Mouse (Mus musculus): ENCODE measurements around the gene Fam102b.

Fam102b gene

DNA sequence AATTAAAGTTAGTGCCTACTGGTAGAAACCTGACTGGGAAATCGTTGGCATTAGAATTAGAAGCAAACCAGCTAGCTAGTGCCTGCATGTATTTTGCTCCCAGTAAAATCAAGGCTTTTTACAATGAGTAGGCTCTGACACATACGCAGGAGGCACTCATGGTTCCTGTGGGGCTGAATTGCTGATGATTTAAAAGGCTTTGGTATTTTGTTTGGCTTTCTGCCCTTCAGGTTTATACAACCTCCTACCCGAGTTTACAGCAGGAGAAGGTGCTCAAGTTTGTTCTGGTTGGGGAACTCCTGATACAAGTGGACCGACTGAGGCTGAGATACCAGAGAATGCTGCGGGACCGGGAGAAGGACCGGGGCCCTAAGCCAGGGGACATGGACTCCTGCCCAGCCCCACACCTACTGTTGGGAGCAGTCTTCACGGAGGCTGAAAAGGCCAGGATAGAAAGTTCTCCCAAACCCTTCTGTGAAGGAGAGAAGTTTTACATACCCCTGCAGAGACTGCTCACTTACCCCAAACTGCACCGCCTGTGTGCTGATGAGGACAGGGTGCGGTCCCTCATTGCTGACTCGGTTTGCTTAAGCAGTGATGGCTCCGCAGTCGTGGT, 67.6 kb downstream of the Fam102b start:
- DNase-seq: peak; percentile 30

DNA sequence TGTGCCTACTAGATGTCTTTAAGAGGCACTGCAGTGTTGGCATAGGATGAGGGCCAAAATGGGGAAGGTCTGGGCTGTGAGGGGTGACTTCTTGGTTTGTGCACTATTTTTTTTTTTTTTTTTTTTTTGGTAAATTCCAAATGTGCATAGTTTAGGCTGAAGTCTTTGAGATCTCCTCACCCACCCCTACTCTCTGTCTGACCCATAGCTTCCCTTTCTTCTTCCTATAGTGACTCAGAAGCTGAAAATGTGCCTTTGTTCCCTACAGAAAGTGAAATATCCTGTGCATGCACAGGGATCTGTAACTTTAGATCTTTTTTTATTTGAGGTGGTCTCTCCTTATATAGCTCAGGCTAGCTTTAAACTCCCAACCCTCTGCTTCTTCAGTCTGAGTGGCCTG, 69.4 kb downstream of the Fam102b start:
- no peak for DNase-seq

- no peak for DNase-seq
Observed at GRCm38 (mm10) chr3:108940996-108941395, 86.4 kb downstream of the Fam102b start.

DNA sequence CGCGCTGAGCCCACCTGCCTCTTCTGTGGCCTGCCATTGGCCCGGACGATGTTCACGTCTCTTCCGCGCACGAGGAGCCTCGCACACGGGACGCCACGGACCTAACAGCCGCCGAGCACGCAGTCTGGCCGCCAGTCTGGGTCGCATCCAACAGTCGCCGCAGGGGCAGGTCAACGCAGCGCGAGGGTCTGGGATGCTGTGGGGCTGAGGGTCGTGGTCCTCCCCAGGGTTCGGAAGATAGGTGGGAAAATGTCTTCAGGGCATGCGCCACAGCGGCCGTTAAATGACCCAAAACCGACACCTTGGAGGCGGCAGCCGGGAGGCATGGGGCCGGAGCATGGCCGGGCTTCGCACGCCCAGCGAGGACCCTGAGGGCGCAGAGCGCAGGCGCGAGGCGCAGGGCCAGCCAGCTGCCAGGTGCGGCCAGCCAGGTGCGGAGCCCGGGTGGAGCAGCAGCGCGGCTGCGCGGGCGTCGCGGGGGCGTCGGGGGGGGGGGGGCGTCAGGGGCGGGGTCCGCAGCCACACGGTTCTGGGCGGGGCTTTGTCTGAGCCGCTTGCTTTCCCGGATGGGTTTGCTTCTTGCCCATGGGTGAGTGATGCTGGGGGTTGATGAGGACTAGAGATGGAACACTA, 87.3 kb downstream of the Fam102b start, which contains the start of gene Gm9857:
Gene Gm9857, minus strand, starts transcription at position 445 of the 633 bp plus-strand sequence.
- no peak for DNase-seq

- DNase-seq: no peak
Observed at GRCm38 (mm10) chr3:108939573-108939972, 87.8 kb downstream of the Fam102b start, which contains the start of gene Henmt1. Gene Henmt1, plus strand, starts transcription at chr3:108939873.

- peak; percentile 45 for DNase-seq
Observed at GRCm38 (mm10) chr3:108938691-108939090, 88.7 kb downstream of the Fam102b start.

- DNase-seq: no peak
Observed at GRCm38 (mm10) chr3:108933557-108933956, 93.8 kb downstream of the Fam102b start.

DNA sequence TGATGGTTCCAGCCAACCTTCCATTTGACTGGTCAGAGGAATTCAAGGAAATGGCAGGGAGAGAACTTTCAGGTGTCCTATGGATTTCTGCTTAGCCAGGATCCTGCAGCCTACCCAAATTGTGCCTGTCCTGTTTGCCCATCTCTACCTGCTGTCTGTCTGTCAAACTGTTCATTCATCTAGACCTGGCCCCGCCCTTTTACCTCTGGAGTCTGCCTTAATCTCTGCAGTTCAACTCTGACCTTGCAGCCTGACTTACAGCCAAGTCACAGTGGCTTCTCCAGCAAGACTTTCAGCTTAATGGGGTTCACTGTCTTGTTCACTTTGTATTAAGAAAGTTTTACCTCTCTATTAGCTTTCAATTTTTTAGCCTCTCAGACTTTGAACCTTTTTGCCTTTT, 101.1 kb downstream of the Fam102b start:
- no peak for DNase-seq

DNA sequence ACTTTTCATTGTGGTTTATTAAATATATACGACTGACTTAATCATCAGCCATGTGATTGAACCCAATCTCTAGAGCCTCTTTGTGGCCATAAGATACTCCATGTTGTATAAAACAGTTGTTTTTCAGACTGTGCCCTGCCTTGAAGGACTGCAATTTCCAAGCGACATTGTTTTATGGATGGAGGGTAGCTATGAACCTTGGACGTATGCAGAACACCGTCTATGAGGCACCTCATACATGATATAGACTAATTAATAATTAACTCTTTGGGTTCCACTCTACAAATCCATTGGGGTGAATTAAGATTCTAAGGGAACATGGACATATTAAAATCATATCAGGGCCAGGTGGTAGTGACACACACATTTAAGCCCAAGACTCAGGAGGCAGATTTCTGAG, 101.7 kb downstream of the Fam102b start:
- no peak for DNase-seq

- DNase-seq: no peak
Observed at GRCm38 (mm10) chr3:108921822-108922221, 105.6 kb downstream of the Fam102b start.
